Mouse (Mus musculus) embryonic fibroblast, embryonic 13.5 days (primary cell): ENCODE results near the gene Zfp316.

Experiments
- CTCF ChIP-seq: IDR thresholded peaks from 2 replicates; pipeline ENCODE4 v1.5.1; 2011; ENCODE audit warnings: mild to moderate bottlenecking, control low read depth, low read length, moderate library complexity, borderline replicate concordance; ENCODE audit not compliant: insufficient read depth
- POLR2A ChIP-seq: IDR thresholded peaks from 2 replicates; pipeline ENCODE4 v1.6.1; 2011; ENCODE audit warnings: low read depth, mild to moderate bottlenecking, control low read depth, low read length, moderate library complexity

- TF ChIP-seq CTCF (no peak), POLR2A (peak; percentile 91)
These were observed at the start of gene Zfp316 for GRCm38 (mm10) chr5:143269363-143270150.
